Mouse (Mus musculus): ENCODE data around the gene Ern1. TPM values are rescaled to one million over a fixed set of nuclear protein-coding genes. Genes with fewer than 3 reads are reported as not detected.

The Ern1 gene
- polyA plus RNA-seq, 1 experiment from 2014 or later = 3.9 TPM

- H3K9ac ChIP-seq = no peak overlapping the region
- ATAC-seq (ENCODE audit: low read depth) = no peak
- peaks cover 12% of the 10 kb centered on the region for H3K4me1 ChIP-seq (replicated peaks)
- no peaks in the 10 kb centered on the region for H3K27me3 ChIP-seq
- no peak overlapping the region for H3K4me3 ChIP-seq (replicated peaks)
- no peaks in the 10 kb centered on the region for H3K9me3 ChIP-seq (replicated peaks)
- H3K4me2 ChIP-seq = no peak overlapping the region
- DNase-seq = no peak
- H3K27ac ChIP-seq = no peak overlapping the region
- WGBS (ENCODE audit: insufficient replicate concordance) = 24% methylated on average over 11 of the region's 11 CpGs
- H3K36me3 ChIP-seq = no peaks in the 10 kb centered on the region
Observed at GRCm38 (mm10) chr11:106364712-106365111, 122.9 kb downstream of the Ern1 start.

DNA sequence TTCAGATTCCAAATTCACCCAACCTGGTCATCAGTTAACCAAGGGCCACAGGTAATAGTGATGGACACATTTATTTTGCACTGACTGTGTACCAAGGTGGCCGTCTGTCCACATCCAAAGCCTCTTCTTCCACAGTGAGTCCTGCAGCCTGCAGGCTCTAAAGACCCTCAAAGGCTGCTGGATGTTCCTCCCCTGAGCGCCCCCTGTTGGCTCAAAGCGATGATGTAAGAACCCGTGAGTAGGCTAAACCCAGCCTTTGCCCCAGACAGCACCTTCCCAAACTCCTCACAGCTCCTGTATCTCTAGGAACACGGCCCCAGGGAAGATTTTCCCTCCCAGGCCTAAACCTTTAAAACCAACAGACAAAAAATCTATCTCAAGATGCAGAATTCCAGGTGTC, 128.3 kb downstream of the Ern1 start:
- Histone ChIP-seq H3K4me1 (replicated peaks) (no peaks in the 10 kb centered on the region; the same call in 1 of the 2 replicates), H3K27ac (no peak overlapping the region), H3K4me2 (no peak overlapping the region), H3K4me3 (replicated peaks) (no peak overlapping the region), H3K9ac (no peak overlapping the region), H3K9me3 (replicated peaks) (no peaks in the 10 kb centered on the region), H3K36me3 (no peaks in the 10 kb centered on the region), H3K27me3 (no peaks in the 10 kb centered on the region)
- 14% methylated on average over 5 of the region's 5 CpGs for WGBS (ENCODE audit: insufficient replicate concordance)
- DNase-seq = no peak
- no peak for ATAC-seq (ENCODE audit: low read depth)

DNA sequence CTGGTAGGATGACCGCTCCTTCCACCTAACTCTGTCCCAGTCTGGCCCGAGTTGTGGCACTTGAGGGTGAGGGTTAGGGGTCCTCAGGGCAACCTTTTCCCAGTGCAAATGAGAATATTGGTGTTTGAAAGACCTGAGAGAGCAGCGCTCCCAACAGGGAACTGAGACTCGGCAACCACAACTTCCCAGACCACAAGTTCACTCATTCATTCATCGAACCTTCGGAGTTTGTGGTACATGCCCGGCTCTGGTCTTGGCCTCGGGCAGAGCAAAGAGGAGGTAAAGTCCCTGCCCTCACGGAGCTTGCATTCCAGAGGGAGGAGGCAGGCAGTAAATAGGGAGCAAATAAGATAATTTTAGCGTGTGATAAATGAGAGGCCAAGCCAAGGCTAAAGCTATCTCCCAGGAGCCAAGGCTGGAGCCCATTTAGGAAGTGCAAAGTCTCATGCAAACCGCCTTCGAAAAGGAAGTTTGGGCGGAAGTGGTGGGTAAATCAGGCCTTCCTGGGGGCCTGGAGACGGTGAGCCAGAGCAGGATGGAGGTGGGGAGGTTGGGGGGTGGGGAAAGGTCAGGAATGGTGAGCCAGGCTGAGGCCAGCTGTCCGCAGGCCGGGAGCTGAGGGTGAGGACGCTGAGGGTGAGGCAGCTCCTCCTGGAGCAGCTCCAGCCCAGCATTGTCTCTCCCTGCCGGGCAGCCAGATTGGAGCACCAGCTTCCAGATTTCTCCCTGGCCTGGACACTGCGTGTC, 132.1 kb downstream of the Ern1 start:
- H3K4me2 ChIP-seq = no peak overlapping the region
- H3K27me3 ChIP-seq = no peaks in the 10 kb centered on the region
- ATAC-seq (ENCODE audit: low read depth) (no peak; the same call in 1 of the 2 replicates), DNase-seq (no peak)
- H3K27ac ChIP-seq = no peak overlapping the region
- H3K4me3 ChIP-seq (replicated peaks) = no peak overlapping the region
- H3K4me1 ChIP-seq (replicated peaks) = no peaks in the 10 kb centered on the region; the same call in 1 of the 2 replicates
- H3K9me3 ChIP-seq (replicated peaks) = no peaks in the 10 kb centered on the region
- H3K36me3 ChIP-seq = no peaks in the 10 kb centered on the region
- 21% methylated on average over 19 of the region's 19 CpGs for WGBS (ENCODE audit: insufficient replicate concordance)
- H3K9ac ChIP-seq = no peak overlapping the region

- Histone ChIP-seq H3K9ac (no peak overlapping the region), H3K9me3 (replicated peaks) (no peaks in the 10 kb centered on the region), H3K4me3 (replicated peaks) (no peak overlapping the region), H3K27me3 (no peaks in the 10 kb centered on the region), H3K27ac (no peak overlapping the region), H3K4me1 (replicated peaks) (no peaks in the 10 kb centered on the region; the same call in 1 of the 2 replicates), H3K36me3 (no peaks in the 10 kb centered on the region), H3K4me2 (no peak overlapping the region)
- DNase-seq = no peak
- ATAC-seq (ENCODE audit: low read depth) = no peak
- 31% methylated on average over 1 of the region's 1 CpGs for WGBS (ENCODE audit: insufficient replicate concordance)
Observed at GRCm38 (mm10) chr11:106354181-106354580, 133.5 kb downstream of the Ern1 start.

- Histone ChIP-seq H3K9ac (no peak within 1 kb of the TSS), H3K36me3 (no peaks in the 10 kb centered on the region), H3K4me3 (replicated peaks) (no peak within 1 kb of the TSS), H3K4me2 (no peak within 1 kb of the TSS), H3K4me1 (replicated peaks) (no peaks in the 10 kb centered on the region; the same call in 1 of the 2 replicates), H3K9me3 (replicated peaks) (no peaks in the 10 kb centered on the region), H3K27ac (no peak within 1 kb of the TSS), H3K27me3 (no peaks in the 10 kb centered on the region)
- WGBS (ENCODE audit: insufficient replicate concordance) = 78% methylated on average over 12 of the region's 12 CpGs
- DNase-seq (no peak), ATAC-seq (ENCODE audit: low read depth) (no peak)
Observed at GRCm38 (mm10) chr11:106353188-106353587, 134.5 kb downstream of the Ern1 start, which contains the start of gene Scn4a. Scn4a (minus strand) TSS chr11:106353288.

DNA sequence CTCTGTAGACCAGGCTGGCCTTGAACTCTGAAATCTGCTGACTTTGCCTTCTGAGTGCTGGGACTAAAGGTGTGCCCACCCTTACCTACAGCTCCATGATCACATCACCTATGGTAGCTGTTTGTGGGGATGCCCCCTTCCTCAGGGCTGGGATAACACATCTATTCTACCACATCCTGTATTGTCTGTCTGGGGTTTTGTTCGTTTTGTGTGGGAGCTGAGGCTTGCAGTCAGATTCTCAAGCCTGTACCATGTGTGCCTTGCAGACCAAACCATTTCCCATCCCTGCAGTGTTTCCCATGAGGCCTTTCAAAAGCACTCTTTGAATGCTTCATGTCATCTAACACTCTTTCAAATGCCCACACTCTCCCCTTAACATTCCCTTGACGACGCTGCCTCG, 135.7 kb downstream of the Ern1 start:
- Histone ChIP-seq H3K36me3 (no peaks in the 10 kb centered on the region), H3K27ac (no peak overlapping the region), H3K4me2 (no peak overlapping the region), H3K4me3 (replicated peaks) (no peak overlapping the region), H3K9ac (no peak overlapping the region), H3K27me3 (no peaks in the 10 kb centered on the region), H3K4me1 (replicated peaks) (no peaks in the 10 kb centered on the region; the same call in 1 of the 2 replicates), H3K9me3 (replicated peaks) (no peaks in the 10 kb centered on the region)
- WGBS (ENCODE audit: insufficient replicate concordance) = 66% methylated on average over 4 of the region's 4 CpGs
- ATAC-seq (ENCODE audit: low read depth) = no peak
- no peak for DNase-seq

- Histone ChIP-seq H3K27me3 (no peaks in the 10 kb centered on the region), H3K4me1 (replicated peaks) (no peaks in the 10 kb centered on the region; the same call in 1 of the 2 replicates), H3K4me3 (replicated peaks) (no peak overlapping the region), H3K9ac (no peak overlapping the region), H3K4me2 (no peak overlapping the region), H3K27ac (no peak overlapping the region), H3K36me3 (no peaks in the 10 kb centered on the region), H3K9me3 (replicated peaks) (no peaks in the 10 kb centered on the region)
- no peak for ATAC-seq (ENCODE audit: low read depth)
- no peak for DNase-seq
- WGBS (ENCODE audit: insufficient replicate concordance) = 48% methylated on average over 3 of the region's 3 CpGs
Observed at GRCm38 (mm10) chr11:106351253-106351652, 136.4 kb downstream of the Ern1 start.

- 54% methylated on average over 4 of the region's 5 CpGs for WGBS (ENCODE audit: insufficient replicate concordance)
- H3K9me3 ChIP-seq (replicated peaks) = no peaks in the 10 kb centered on the region
- H3K36me3 ChIP-seq = no peaks in the 10 kb centered on the region
- H3K27ac ChIP-seq = no peak overlapping the region
- ATAC-seq (ENCODE audit: low read depth) (no peak), DNase-seq (no peak)
- no peaks in the 10 kb centered on the region; the same call in 1 of the 2 replicates for H3K4me1 ChIP-seq (replicated peaks)
- H3K4me3 ChIP-seq (replicated peaks) = no peak overlapping the region
- H3K4me2 ChIP-seq = no peak overlapping the region
- H3K9ac ChIP-seq = no peak overlapping the region
- H3K27me3 ChIP-seq = no peaks in the 10 kb centered on the region
Observed at GRCm38 (mm10) chr11:106350853-106351252, 136.8 kb downstream of the Ern1 start.

DNA sequence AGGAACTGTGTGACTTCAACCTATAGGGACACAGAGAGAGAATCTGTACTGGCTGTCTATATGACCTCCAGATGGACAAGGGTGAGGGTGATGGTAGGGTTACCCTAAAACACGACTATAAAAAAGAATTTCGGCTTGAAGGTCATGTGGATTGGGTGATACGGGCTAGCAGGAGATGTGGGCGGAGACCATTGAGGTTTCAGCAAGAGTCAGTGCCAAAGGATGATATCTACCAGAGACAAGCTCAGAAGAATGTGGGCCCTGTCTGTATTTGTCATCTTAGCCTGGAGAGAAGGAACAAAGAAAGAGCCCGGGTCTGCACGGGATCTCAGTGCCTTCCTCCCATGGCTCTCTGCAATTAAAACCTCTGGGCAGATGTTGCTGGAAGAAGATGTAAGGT, 137.9 kb downstream of the Ern1 start:
- Histone ChIP-seq H3K4me1 (replicated peaks) (no peaks in the 10 kb centered on the region; the same call in 1 of the 2 replicates), H3K9ac (no peak overlapping the region), H3K4me2 (no peak overlapping the region), H3K9me3 (replicated peaks) (no peaks in the 10 kb centered on the region), H3K27ac (no peak overlapping the region), H3K36me3 (no peaks in the 10 kb centered on the region), H3K27me3 (no peaks in the 10 kb centered on the region), H3K4me3 (replicated peaks) (no peak overlapping the region)
- no peak for ATAC-seq (ENCODE audit: low read depth)
- no peak for DNase-seq
- 63% methylated on average over 6 of the region's 6 CpGs for WGBS (ENCODE audit: insufficient replicate concordance)

- no peaks in the 10 kb centered on the region for H3K9me3 ChIP-seq (replicated peaks)
- H3K4me1 ChIP-seq (replicated peaks) = no peaks in the 10 kb centered on the region; the same call in 1 of the 2 replicates
- no peak overlapping the region for H3K4me2 ChIP-seq
- H3K27ac ChIP-seq = no peak overlapping the region
- no peaks in the 10 kb centered on the region for H3K36me3 ChIP-seq
- no peak overlapping the region for H3K4me3 ChIP-seq (replicated peaks)
- no peak overlapping the region for H3K9ac ChIP-seq
- DNase-seq (no peak), ATAC-seq (ENCODE audit: low read depth) (no peak)
- H3K27me3 ChIP-seq = no peaks in the 10 kb centered on the region
- 56% methylated on average over 5 of the region's 6 CpGs for WGBS (ENCODE audit: insufficient replicate concordance)
Observed at GRCm38 (mm10) chr11:106344910-106345309, 142.7 kb downstream of the Ern1 start.

All from liver, embryonic 13.5 days (tissue).